Comparison of ENCODE assay signal across 8 mouse cellular contexts in genomic region chr7:110108967-110109610, GRCm38 (mm10). TPM values are rescaled to one million over a fixed set of nuclear protein-coding genes. Genes with fewer than 3 reads are reported as not detected.
DNase-seq lines count a peak whose midpoint lies in the region; ATAC-seq and TF ChIP-seq lines count a peak whose summit lies in the region.

No protein-coding gene starts in this region.

- 21% methylated on average over 11 of the region's 11 CpGs for WGBS in forebrain, embryonic 11.5 days
- 18% methylated on average over 11 of the region's 11 CpGs for WGBS in forebrain, embryonic 14.5 days
- 20% methylated on average over 11 of the region's 11 CpGs for WGBS in forebrain, embryonic 15.5 days
- 9% methylated on average over 11 of the region's 11 CpGs for WGBS in limb, embryonic 13.5 days
- WGBS in midbrain, embryonic 14.5 days = 21% methylated on average over 11 of the region's 11 CpGs
- WGBS in stomach, postnatal 0 days = 5% methylated on average over 11 of the region's 11 CpGs

- 0 out of 2 replicates have a peak overlapping the region, but pooled peaks have one; percentile 18 for H3K4me2 ChIP-seq in forebrain, embryonic 11.5 days (ENCODE audit: low read depth, low read length, severe bottlenecking)
- no peak overlapping the region for H3K4me2 ChIP-seq in forebrain, embryonic 14.5 days (ENCODE audit: low read length)
- H3K4me2 ChIP-seq in forebrain, embryonic 15.5 days (replicated peaks) = 0 out of 2 replicates have a peak overlapping the region, but pooled peaks have one; percentile 5
- peak overlapping the region; percentile 45 for H3K4me2 ChIP-seq in limb, embryonic 13.5 days (replicated peaks)
- no peak overlapping the region for H3K4me2 ChIP-seq in midbrain, embryonic 14.5 days (ENCODE audit: low read length)
- H3K4me2 ChIP-seq in stomach, postnatal 0 days (replicated peaks; ENCODE audit: low read depth) = peak overlapping the region; percentile 41

- no peak for TF ChIP-seq CTCF in stomach, postnatal 0 days (IDR thresholded peaks at IDR 0.05; ENCODE audit: low read depth)

- no peak for ATAC-seq in forebrain, embryonic 11.5 days (replicated peaks; ENCODE audit: low FRiP score)
- no peak for ATAC-seq in forebrain, embryonic 14.5 days
- ATAC-seq in forebrain, embryonic 15.5 days (replicated peaks) = no peak
- peak; percentile 59 to 86 for ATAC-seq in hematopoietic stem cell, adult 5-6 weeks (replicated peaks in 1 of 2; ENCODE audit: insufficient read depth in 1 of 2, low FRiP score in 2 of 2, low TSS enrichment in 1 of 2, low read depth in 1 of 2, poor library complexity in 2 of 2, severe bottlenecking in 2 of 2)
- ATAC-seq in limb, embryonic 13.5 days (ENCODE audit: low FRiP score, low read depth) = peak; percentile 54
- no peak for ATAC-seq in midbrain, embryonic 14.5 days (ENCODE audit: low FRiP score, low TSS enrichment)
- ATAC-seq in stomach, postnatal 0 days (ENCODE audit: low FRiP score, low TSS enrichment) = peak; percentile 91

- no peaks in the 10 kb centered on the region for H3K9me3 ChIP-seq in forebrain, embryonic 11.5 days (ENCODE audit: control insufficient read depth, low read length)
- H3K9me3 ChIP-seq in forebrain, embryonic 14.5 days (replicated peaks; ENCODE audit: control insufficient read depth, low read length) = no peaks in the 10 kb centered on the region
- H3K9me3 ChIP-seq in forebrain, embryonic 15.5 days = no peaks in the 10 kb centered on the region
- no peaks in the 10 kb centered on the region for H3K9me3 ChIP-seq in limb, embryonic 13.5 days
- H3K9me3 ChIP-seq in midbrain, embryonic 14.5 days (ENCODE audit: control insufficient read depth, low read length) = no peaks in the 10 kb centered on the region
- H3K9me3 ChIP-seq in stomach, postnatal 0 days (ENCODE audit: control insufficient read depth, low read length) = no peaks in the 10 kb centered on the region

- no peaks in the 10 kb centered on the region for H3K36me3 ChIP-seq in forebrain, embryonic 11.5 days (ENCODE audit: control insufficient read depth, insufficient read depth, low read length)
- H3K36me3 ChIP-seq in forebrain, embryonic 14.5 days (ENCODE audit: control insufficient read depth, insufficient read depth, low read length) = no peaks in the 10 kb centered on the region
- no peaks in the 10 kb centered on the region for H3K36me3 ChIP-seq in forebrain, embryonic 15.5 days
- H3K36me3 ChIP-seq in limb, embryonic 13.5 days = no peaks in the 10 kb centered on the region
- no peaks in the 10 kb centered on the region for H3K36me3 ChIP-seq in midbrain, embryonic 14.5 days (ENCODE audit: control insufficient read depth, insufficient read depth, low read length)
- no peaks in the 10 kb centered on the region for H3K36me3 ChIP-seq in stomach, postnatal 0 days (ENCODE audit: control insufficient read depth, insufficient read depth, low read length)

- no peak overlapping the region for H3K9ac ChIP-seq in forebrain, embryonic 11.5 days (ENCODE audit: low read length)
- no peak overlapping the region for H3K9ac ChIP-seq in forebrain, embryonic 14.5 days (ENCODE audit: low read length)
- H3K9ac ChIP-seq in forebrain, embryonic 15.5 days (replicated peaks) = no peak overlapping the region
- peak overlapping the region; percentile 51 for H3K9ac ChIP-seq in limb, embryonic 13.5 days
- H3K9ac ChIP-seq in midbrain, embryonic 14.5 days (replicated peaks; ENCODE audit: low read length) = no peak overlapping the region
- H3K9ac ChIP-seq in stomach, postnatal 0 days (ENCODE audit: low read length) = peak overlapping the region; percentile 41

- TF ChIP-seq EP300 in stomach, postnatal 0 days (optimal IDR thresholded peaks at IDR 0.05) = no peak

- H3K27me3 ChIP-seq in forebrain, embryonic 11.5 days (ENCODE audit: control insufficient read depth, insufficient read depth, low read length) = no peaks in the 10 kb centered on the region
- no peaks in the 10 kb centered on the region for H3K27me3 ChIP-seq in forebrain, embryonic 14.5 days (replicated peaks; ENCODE audit: control insufficient read depth, insufficient read depth, low read length)
- no peaks in the 10 kb centered on the region for H3K27me3 ChIP-seq in forebrain, embryonic 15.5 days
- no peaks in the 10 kb centered on the region for H3K27me3 ChIP-seq in limb, embryonic 13.5 days
- H3K27me3 ChIP-seq in midbrain, embryonic 14.5 days (ENCODE audit: control insufficient read depth, insufficient read depth, low read length) = no peaks in the 10 kb centered on the region
- H3K27me3 ChIP-seq in stomach, postnatal 0 days (ENCODE audit: control insufficient read depth, insufficient read depth, low read length) = no peaks in the 10 kb centered on the region

- H3K4me1 ChIP-seq in forebrain, embryonic 11.5 days (replicated peaks; ENCODE audit: control insufficient read depth, insufficient read depth, low read length) = peaks cover 4% of the 10 kb centered on the region; the same call in 1 of the 2 replicates
- H3K4me1 ChIP-seq in forebrain, embryonic 14.5 days (ENCODE audit: control insufficient read depth, insufficient read depth, low read length) = 0 out of 2 replicates have a peak, but pooled peaks cover 2% of the 10 kb centered on the region
- peaks cover 13% of the 10 kb centered on the region for H3K4me1 ChIP-seq in forebrain, embryonic 15.5 days
- peaks cover 15% of the 10 kb centered on the region for H3K4me1 ChIP-seq in limb, embryonic 13.5 days
- no peaks in the 10 kb centered on the region for H3K4me1 ChIP-seq in midbrain, embryonic 14.5 days (ENCODE audit: control insufficient read depth, insufficient read depth, low read length)
- no peaks in the 10 kb centered on the region for H3K4me1 ChIP-seq in stomach, postnatal 0 days (replicated peaks; ENCODE audit: control insufficient read depth, insufficient read depth)

- no peak overlapping the region for H3K4me3 ChIP-seq in forebrain, embryonic 11.5 days (ENCODE audit: low read depth, low read length)
- H3K4me3 ChIP-seq in forebrain, embryonic 14.5 days (ENCODE audit: low read depth, low read length) = no peak overlapping the region
- H3K4me3 ChIP-seq in forebrain, embryonic 15.5 days = no peak overlapping the region
- H3K4me3 ChIP-seq in limb, embryonic 13.5 days = peak overlapping the region; percentile 17; the same call in 1 of the 2 replicates
- H3K4me3 ChIP-seq in midbrain, embryonic 14.5 days (replicated peaks; ENCODE audit: low read depth, low read length) = no peak overlapping the region
- H3K4me3 ChIP-seq in stomach, postnatal 0 days (ENCODE audit: low read depth, low read length) = no peak overlapping the region

- no peak overlapping the region for H3K27ac ChIP-seq in forebrain, embryonic 11.5 days (ENCODE audit: low read depth, low read length)
- no peak overlapping the region for H3K27ac ChIP-seq in forebrain, embryonic 14.5 days (ENCODE audit: low read depth, low read length)
- H3K27ac ChIP-seq in forebrain, embryonic 15.5 days (replicated peaks) = no peak overlapping the region
- H3K27ac ChIP-seq in limb, embryonic 13.5 days = no peak overlapping the region
- H3K27ac ChIP-seq in midbrain, embryonic 14.5 days (replicated peaks; ENCODE audit: low read depth, low read length) = no peak overlapping the region
- H3K27ac ChIP-seq in stomach, postnatal 0 days (replicated peaks) = peak overlapping the region; percentile 85

- peak; percentile 57 for DNase-seq in forebrain, embryonic 11.5 days (ENCODE audit: low spot score)
- DNase-seq in forebrain, embryonic 14.5 days (ENCODE audit: low spot score) = no peak
- DNase-seq in adrenal gland, postnatal 10 days = peak; percentile 91
- DNase-seq in midbrain, embryonic 14.5 days = peak; percentile 18
- peak; percentile 91 for DNase-seq in stomach, postnatal 0 days (ENCODE audit: low spot score)

RNA-seq across cellular contexts. Expression of gene Wee1, which starts 12.8 kb away (rescaled TPM):
- polyA plus RNA-seq in forebrain, embryonic 11.5 days (2014; fragmentation: Nextera tagmentation; extraction: Ambion mirVana) = 42.3 and 45.6 TPM in 2 replicates
- polyA plus RNA-seq in forebrain, embryonic 14.5 days (2014; fragmentation: Nextera tagmentation; extraction: Ambion mirVana) = 11.7 and 13.3 TPM in 2 replicates
- total RNA-seq in adrenal gland, postnatal 10 days (2021) = 10 to 100 TPM; 15.2 to 16.1 TPM
- 12.3 and 14.1 TPM in 2 replicates for polyA plus RNA-seq in forebrain, embryonic 15.5 days (2015; fragmentation: Nextera tagmentation; extraction: Ambion mirVana)
- total RNA-seq in hematopoietic stem cell, adult 5-6 weeks (2017) = 47.8 and 53.8 TPM in 2 replicates
- polyA plus RNA-seq in limb, embryonic 13.5 days (2015; fragmentation: Nextera tagmentation; extraction: Ambion mirVana) = 22.6 and 22.8 TPM in 2 replicates
- polyA plus RNA-seq in midbrain, embryonic 14.5 days (2014; fragmentation: Nextera tagmentation; extraction: Ambion mirVana) = 3.8 and 7.9 TPM in 2 replicates
- polyA plus RNA-seq in stomach, postnatal 0 days (2015; fragmentation: Nextera tagmentation; extraction: Ambion mirVana) = 14.5 and 16.6 TPM in 2 replicates

RNA-seq across cellular contexts. Expression of gene Zfp143, which starts 48.1 kb away (rescaled TPM):
- 29.7 and 33.9 TPM in 2 replicates for polyA plus RNA-seq in forebrain, embryonic 11.5 days (2014; fragmentation: Nextera tagmentation; extraction: Ambion mirVana)
- 27.1 and 27.3 TPM in 2 replicates for polyA plus RNA-seq in forebrain, embryonic 14.5 days (2014; fragmentation: Nextera tagmentation; extraction: Ambion mirVana)
- total RNA-seq in adrenal gland, postnatal 10 days (2021) = 10 to 100 TPM; 10.3 to 14.9 TPM
- polyA plus RNA-seq in forebrain, embryonic 15.5 days (2015; fragmentation: Nextera tagmentation; extraction: Ambion mirVana) = 23.3 and 25.0 TPM in 2 replicates
- total RNA-seq in hematopoietic stem cell, adult 5-6 weeks (2017) = 31.5 and 44.9 TPM in 2 replicates
- 19.2 and 20.5 TPM in 2 replicates for polyA plus RNA-seq in limb, embryonic 13.5 days (2015; fragmentation: Nextera tagmentation; extraction: Ambion mirVana)
- 14.4 and 21.7 TPM in 2 replicates for polyA plus RNA-seq in midbrain, embryonic 14.5 days (2014; fragmentation: Nextera tagmentation; extraction: Ambion mirVana)
- 6.0 and 6.4 TPM in 2 replicates for polyA plus RNA-seq in stomach, postnatal 0 days (2015; fragmentation: Nextera tagmentation; extraction: Ambion mirVana)

Comparison
In these comparisons a context has a peak if more than half of its experiments do, and no peak if none do; other contexts are left out.
1. H3K4me2 ChIP-seq: peak in forebrain, embryonic 11.5 days (single experiment), forebrain, embryonic 15.5 days (single experiment), limb, embryonic 13.5 days (single experiment) and stomach, postnatal 0 days (single experiment); none in forebrain, embryonic 14.5 days (single experiment) and midbrain, embryonic 14.5 days (single experiment).
2. ATAC-seq: peak in hematopoietic stem cell, adult 5-6 weeks (2 of 2), limb, embryonic 13.5 days (single experiment) and stomach, postnatal 0 days (single experiment); none in forebrain, embryonic 11.5 days (single experiment), forebrain, embryonic 14.5 days (single experiment), forebrain, embryonic 15.5 days (single experiment) and midbrain, embryonic 14.5 days (single experiment).
3. H3K9ac ChIP-seq: peak in limb, embryonic 13.5 days (single experiment) and stomach, postnatal 0 days (single experiment); none in forebrain, embryonic 11.5 days (single experiment), forebrain, embryonic 14.5 days (single experiment), forebrain, embryonic 15.5 days (single experiment) and midbrain, embryonic 14.5 days (single experiment).